Mouse (Mus musculus) heart, postnatal 4 days (tissue): Measurements from ENCODE around the gene Cstad. TPM values are rescaled to one million over a fixed set of nuclear protein-coding genes. Genes with fewer than 3 reads are reported as not detected.

Experiments used
- DNase-seq: peaks from one replicate; pipeline ENCODE4 v3.0.0; 2021
- total RNA-seq, 2 experiments: library from RNA; stranded (reverse); gene quantifications; 2 replicates each; pipeline ENCODE4 v1.2.3; 2021

Gene Cstad
- total RNA-seq, result 1 to 10 TPM; 1.7 to 3.2 TPM

- DNase-seq, result peak; percentile 79
These were observed at the start of gene Cstad for GRCm38 (mm10) chr2:30594641-30595379. Gene Cstad, plus strand, starts transcription at chr2:30595040.

- no peak for DNase-seq
These were observed 49.1 kb upstream of the Cstad start for GRCm38 (mm10) chr2:30545706-30546105.

GRCm38 (mm10) chr2:30546219-30546618, 48.6 kb upstream of the Cstad start:
- no peak for DNase-seq

- DNase-seq, result peak; percentile 65
These were observed 47.2 kb upstream of the Cstad start for GRCm38 (mm10) chr2:30547455-30548217.

GRCm38 (mm10) chr2:30551579-30551978, 43.3 kb upstream of the Cstad start:
- no peak for DNase-seq

- DNase-seq, result peak; percentile 56
These were observed 40.8 kb upstream of the Cstad start for GRCm38 (mm10) chr2:30553851-30554540.

- DNase-seq, result no peak
These were observed 39.6 kb upstream of the Cstad start for GRCm38 (mm10) chr2:30555257-30555656.

- DNase-seq, result no peak
These were observed 38.3 kb upstream of the Cstad start for GRCm38 (mm10) chr2:30556495-30556894.

GRCm38 (mm10) chr2:30559552-30559951, 35.3 kb upstream of the Cstad start:
- DNase-seq, result peak; percentile 41

GRCm38 (mm10) chr2:30562553-30562952, 32.3 kb upstream of the Cstad start:
- DNase-seq, result no peak

GRCm38 (mm10) chr2:30571647-30572046, 23.2 kb upstream of the Cstad start:
- no peak for DNase-seq

- DNase-seq, result no peak
These were observed 21.3 kb upstream of the Cstad start for GRCm38 (mm10) chr2:30573522-30573921.

GRCm38 (mm10) chr2:30577010-30577409, 17.8 kb upstream of the Cstad start:
- no peak for DNase-seq

- DNase-seq, result no peak
These were observed 16.8 kb upstream of the Cstad start for GRCm38 (mm10) chr2:30578006-30578405.

GRCm38 (mm10) chr2:30587161-30587560, 7.7 kb upstream of the Cstad start:
- no peak for DNase-seq

GRCm38 (mm10) chr2:30587671-30588070, 7.2 kb upstream of the Cstad start:
- no peak for DNase-seq

- DNase-seq, result peak; percentile 72
These were observed 5.8 kb upstream of the Cstad start for GRCm38 (mm10) chr2:30588985-30589511.

- no peak for DNase-seq
These were observed 5.1 kb upstream of the Cstad start for GRCm38 (mm10) chr2:30589781-30590180.

GRCm38 (mm10) chr2:30590909-30591308, 3.9 kb upstream of the Cstad start:
- peak; percentile 60 for DNase-seq

- DNase-seq, result no peak
These were observed 2.4 kb upstream of the Cstad start for GRCm38 (mm10) chr2:30592391-30592790.

GRCm38 (mm10) chr2:30592951-30593350, 1.9 kb upstream of the Cstad start:
- no peak for DNase-seq

- no peak for DNase-seq
These were observed 1.1 kb upstream of the Cstad start for GRCm38 (mm10) chr2:30593636-30594310.
